Mouse (Mus musculus) midbrain, embryonic 14.5 days (tissue): Measurements from ENCODE around the gene Sv2c. TPM values are rescaled to one million over a fixed set of nuclear protein-coding genes. Genes with fewer than 3 reads are reported as not detected.
A peak's percentile ranks its signal among the peaks of the same experiment; 100 is the strongest.
"Not testable (repeated sequence)": the region's sequence is repeated elsewhere in the genome, so short reads cannot be mapped to it uniquely, and the experiment has no call there.

Experiments
- ATAC-seq: fragments of 200-750 bp; cut with Nextera tagmentation; 2 replicates; pipeline ENCODE4 v1.8.0; 2017; ENCODE audit warnings: moderate number of reproducible peaks, moderate library complexity; ENCODE audit not compliant: low FRiP score, low TSS enrichment
- DNase-seq: peaks from one replicate; pipeline ENCODE4 v3.0.0-alpha.2; 2015
- H3K27ac ChIP-seq: fragments of 300-500 bp; sonication (generic); replicated peaks from 2 replicates; pipeline ENCODE4 v1.5.1; 2014; ENCODE audit warnings: mild to moderate bottlenecking, low read depth, low read length, moderate library complexity
- H3K27me3 ChIP-seq: fragments of 300-500 bp; sonication (generic); 2 replicates; pipeline ENCODE4 v1.6.1; 2014; ENCODE audit warnings: low read length, control low read depth, mixed read lengths; ENCODE audit not compliant: control insufficient read depth, insufficient read depth
- H3K36me3 ChIP-seq: fragments of 300-500 bp; sonication (generic); 2 replicates; pipeline ENCODE4 v1.6.1; 2014; ENCODE audit warnings: low read length, control low read depth; ENCODE audit not compliant: control insufficient read depth, insufficient read depth
- H3K4me1 ChIP-seq: fragments of 300-500 bp; sonication (generic); 2 replicates; pipeline ENCODE4 v1.6.1; 2014; ENCODE audit warnings: mild to moderate bottlenecking, antibody characterized with exemption, low read length, control low read depth; ENCODE audit not compliant: control insufficient read depth, insufficient read depth
- H3K4me2 ChIP-seq: fragments of 300-500 bp; sonication (generic); 2 replicates; pipeline ENCODE4 v1.6.1; 2014; ENCODE audit warnings: mild to moderate bottlenecking, low read length, moderate library complexity
- H3K4me3 ChIP-seq: fragments of 300-500 bp; sonication (generic); replicated peaks from 2 replicates; pipeline ENCODE4 v1.5.1; 2014; ENCODE audit warnings: low read depth, low read length
- H3K9ac ChIP-seq: fragments of 300-500 bp; sonication (generic); replicated peaks from 2 replicates; pipeline ENCODE4 v1.6.1; 2014; ENCODE audit warnings: mild to moderate bottlenecking, low read length, moderate library complexity
- H3K9me3 ChIP-seq: fragments of 300-500 bp; sonication (generic); 2 replicates; pipeline ENCODE4 v1.6.1; 2016; ENCODE audit warnings: low read length, control low read depth, mixed read lengths; ENCODE audit not compliant: control insufficient read depth
- WGBS: fragments of 180-500 bp; shearing (Covaris S2); extraction: QIAGEN DNeasy Blood & Tissue Kit; methylation state at CpG from one replicate; pipeline ENCODE4 v1.1.7; 2014; 5-methylcytosine and 5-hydroxymethylcytosine counted together
- polyA plus RNA-seq: library from polyadenylated mRNA; unstranded; fragments of >200 nt; fragmentation: Nextera tagmentation; extraction: Ambion mirVana; gene quantifications from 2 replicates; pipeline ENCODE4 v1.2.1, GENCODE M21; 2014

Sv2c gene
- polyA plus RNA-seq, 1 experiment from 2014 or later: 9.2 TPM

- DNase-seq: no peak
- no peaks in the 10 kb centered on the region for H3K9me3 ChIP-seq
- H3K27me3 ChIP-seq: no peaks in the 10 kb centered on the region
- H3K27ac ChIP-seq: no peak overlapping the region
- H3K4me3 ChIP-seq: no peak overlapping the region
- ATAC-seq: no peak
- no peaks in the 10 kb centered on the region for H3K36me3 ChIP-seq
- H3K4me2 ChIP-seq: no peak overlapping the region
- no peak overlapping the region for H3K9ac ChIP-seq
- 72% methylated on average over 4 of the region's 4 CpGs for WGBS
- no peaks in the 10 kb centered on the region for H3K4me1 ChIP-seq
Measured at GRCm38 (mm10) chr13:96090929-96091328, 41.4 kb downstream of the Sv2c start.

- no peak overlapping the region for H3K4me3 ChIP-seq
- no peak for DNase-seq
- 82% methylated on average over 7 of the region's 7 CpGs for WGBS
- no peak overlapping the region for H3K9ac ChIP-seq
- ATAC-seq: no peak
- H3K27me3 ChIP-seq: no peaks in the 10 kb centered on the region
- no peak overlapping the region for H3K27ac ChIP-seq
- H3K4me2 ChIP-seq: no peak overlapping the region
- no peaks in the 10 kb centered on the region for H3K36me3 ChIP-seq
- no peaks in the 10 kb centered on the region for H3K4me1 ChIP-seq
- H3K9me3 ChIP-seq: no peaks in the 10 kb centered on the region
Measured at GRCm38 (mm10) chr13:96085581-96086302, 46.6 kb downstream of the Sv2c start.

- not testable (repeated sequence) for H3K4me2 ChIP-seq, DNase-seq, H3K4me1 ChIP-seq, H3K36me3 ChIP-seq, H3K27me3 ChIP-seq, H3K9me3 ChIP-seq, H3K4me3 ChIP-seq, H3K9ac ChIP-seq, ATAC-seq, H3K27ac ChIP-seq
- WGBS: 93% methylated on average over 1 of the region's 1 CpGs
Measured at GRCm38 (mm10) chr13:96081754-96082153, 50.6 kb downstream of the Sv2c start, which contains the start of gene Gm17190. Gene Gm17190 (plus strand): TSS chr13:96082054.

GRCm38 (mm10) chr13:96081276-96081675, 51.1 kb downstream of the Sv2c start, which contains the start of gene Gm20075:
Gene Gm20075 (minus strand): TSS chr13:96081376.
- not testable (repeated sequence) for DNase-seq, H3K9me3 ChIP-seq, H3K36me3 ChIP-seq, H3K4me2 ChIP-seq, H3K27me3 ChIP-seq, ATAC-seq, H3K4me1 ChIP-seq, H3K9ac ChIP-seq, H3K4me3 ChIP-seq, H3K27ac ChIP-seq
- WGBS: 89% methylated on average over 3 of the region's 3 CpGs

GRCm38 (mm10) chr13:96073555-96073954, 58.8 kb downstream of the Sv2c start:
- Histone ChIP-seq H3K4me3 (no peak overlapping the region), H3K27me3 (no peaks in the 10 kb centered on the region), H3K9ac (no peak overlapping the region), H3K27ac (no peak overlapping the region), H3K4me2 (no peak overlapping the region), H3K4me1 (peaks cover 4% of the 10 kb centered on the region; the same call in 1 of the 2 replicates), H3K9me3 (no peaks in the 10 kb centered on the region), H3K36me3 (no peaks in the 10 kb centered on the region)
- whole genome bisulfite sequencing: 51% methylated on average over 8 of the region's 8 CpGs
- DNase-seq: peak; percentile 48
- ATAC-seq: no peak

GRCm38 (mm10) chr13:96052755-96053154, 79.6 kb downstream of the Sv2c start:
- DNase-seq (no peak), ATAC-seq (no peak)
- no peak overlapping the region for H3K4me2 ChIP-seq
- no peak overlapping the region for H3K27ac ChIP-seq
- no peak overlapping the region for H3K9ac ChIP-seq
- H3K4me3 ChIP-seq: no peak overlapping the region
- H3K36me3 ChIP-seq: no peaks in the 10 kb centered on the region
- H3K4me1 ChIP-seq: no peaks in the 10 kb centered on the region
- H3K27me3 ChIP-seq: no peaks in the 10 kb centered on the region
- 92% methylated on average over 3 of the region's 3 CpGs for WGBS
- no peaks in the 10 kb centered on the region for H3K9me3 ChIP-seq

GRCm38 (mm10) chr13:96045396-96045795, 87.0 kb downstream of the Sv2c start:
- H3K36me3 ChIP-seq: no peaks in the 10 kb centered on the region
- no peak overlapping the region for H3K27ac ChIP-seq
- H3K4me2 ChIP-seq: no peak overlapping the region
- H3K4me1 ChIP-seq: no peaks in the 10 kb centered on the region
- H3K9ac ChIP-seq: no peak overlapping the region
- ATAC-seq: no peak
- no peaks in the 10 kb centered on the region for H3K27me3 ChIP-seq
- peak; percentile 13 for DNase-seq
- no peaks in the 10 kb centered on the region for H3K9me3 ChIP-seq
- 46% methylated on average over 5 of the region's 5 CpGs for WGBS
- H3K4me3 ChIP-seq: no peak overlapping the region

- whole genome bisulfite sequencing: 85% methylated on average over 11 of the region's 11 CpGs
Measured at GRCm38 (mm10) chr13:96040275-96041042, 91.9 kb downstream of the Sv2c start.

More at GRCm38 (mm10) chr13:96040275-96041042, 91.9 kb downstream of the Sv2c start:
- ATAC-seq (no peak), DNase-seq (no peak)
- no peaks in the 10 kb centered on the region for H3K27me3 ChIP-seq
- no peaks in the 10 kb centered on the region for H3K36me3 ChIP-seq
- H3K9me3 ChIP-seq: no peaks in the 10 kb centered on the region
- H3K27ac ChIP-seq: no peak overlapping the region
- H3K9ac ChIP-seq: no peak overlapping the region
- no peak overlapping the region for H3K4me2 ChIP-seq
- no peaks in the 10 kb centered on the region for H3K4me1 ChIP-seq
- H3K4me3 ChIP-seq: no peak overlapping the region
